Mouse (Mus musculus): ENCODE data around the gene Sart1.
"Not testable (repeated sequence)": the region's sequence is repeated elsewhere in the genome, so short reads cannot be mapped to it uniquely, and the experiment has no call there.

Gene Sart1

GRCm38 (mm10) chr19:5414534-5414957 lies 26.0 kb upstream of the Sart1 start:
- DNase-seq (ENCODE audit: low spot score): peak; percentile 36

DNA sequence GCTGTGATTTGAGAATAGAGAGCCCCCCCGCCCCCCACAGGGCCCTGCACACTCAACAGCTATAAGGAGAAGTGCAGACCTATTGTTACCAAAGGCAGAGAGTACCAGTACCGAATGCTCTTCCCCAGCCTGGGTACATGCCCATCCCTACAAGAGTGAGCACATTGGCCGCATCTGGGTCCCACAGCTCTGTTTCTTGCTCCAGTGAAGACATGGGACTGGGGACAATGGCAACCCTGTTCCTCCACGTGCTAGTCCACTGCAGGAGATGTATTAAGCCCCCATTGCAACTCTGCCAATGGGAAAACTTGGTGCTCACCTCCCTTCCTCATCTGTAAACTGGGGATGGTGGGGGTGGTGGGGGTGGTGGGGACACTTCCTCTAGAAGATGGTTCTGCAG lies 25.3 kb upstream of the Sart1 start:
- DNase-seq (ENCODE audit: low spot score): no peak

GRCm38 (mm10) chr19:5411961-5412360 lies 23.5 kb upstream of the Sart1 start:
- no peak for DNase-seq (ENCODE audit: low spot score)

GRCm38 (mm10) chr19:5410641-5411040 lies 22.1 kb upstream of the Sart1 start:
- DNase-seq (ENCODE audit: low spot score): no peak

DNA sequence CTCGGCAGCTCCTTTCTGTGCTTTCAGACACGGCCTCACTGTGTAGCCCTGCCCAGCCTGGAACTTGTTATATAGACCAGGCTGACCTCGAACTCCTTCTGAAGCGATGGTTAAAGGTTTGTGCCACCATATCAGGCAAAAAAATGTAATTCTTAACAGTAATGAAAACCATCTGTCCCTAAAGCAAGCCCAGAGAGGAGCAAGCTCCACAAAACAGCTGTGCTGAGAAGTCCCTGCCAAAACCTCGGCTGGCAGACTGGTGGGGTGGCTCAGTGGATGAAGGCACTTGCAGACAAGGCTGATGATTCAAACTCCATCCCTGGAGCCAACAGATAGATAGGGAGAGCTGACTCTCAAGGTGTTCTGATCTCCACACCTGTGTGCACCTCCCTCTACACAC lies 20.6 kb upstream of the Sart1 start:
- DNase-seq (ENCODE audit: low spot score): no peak

DNA sequence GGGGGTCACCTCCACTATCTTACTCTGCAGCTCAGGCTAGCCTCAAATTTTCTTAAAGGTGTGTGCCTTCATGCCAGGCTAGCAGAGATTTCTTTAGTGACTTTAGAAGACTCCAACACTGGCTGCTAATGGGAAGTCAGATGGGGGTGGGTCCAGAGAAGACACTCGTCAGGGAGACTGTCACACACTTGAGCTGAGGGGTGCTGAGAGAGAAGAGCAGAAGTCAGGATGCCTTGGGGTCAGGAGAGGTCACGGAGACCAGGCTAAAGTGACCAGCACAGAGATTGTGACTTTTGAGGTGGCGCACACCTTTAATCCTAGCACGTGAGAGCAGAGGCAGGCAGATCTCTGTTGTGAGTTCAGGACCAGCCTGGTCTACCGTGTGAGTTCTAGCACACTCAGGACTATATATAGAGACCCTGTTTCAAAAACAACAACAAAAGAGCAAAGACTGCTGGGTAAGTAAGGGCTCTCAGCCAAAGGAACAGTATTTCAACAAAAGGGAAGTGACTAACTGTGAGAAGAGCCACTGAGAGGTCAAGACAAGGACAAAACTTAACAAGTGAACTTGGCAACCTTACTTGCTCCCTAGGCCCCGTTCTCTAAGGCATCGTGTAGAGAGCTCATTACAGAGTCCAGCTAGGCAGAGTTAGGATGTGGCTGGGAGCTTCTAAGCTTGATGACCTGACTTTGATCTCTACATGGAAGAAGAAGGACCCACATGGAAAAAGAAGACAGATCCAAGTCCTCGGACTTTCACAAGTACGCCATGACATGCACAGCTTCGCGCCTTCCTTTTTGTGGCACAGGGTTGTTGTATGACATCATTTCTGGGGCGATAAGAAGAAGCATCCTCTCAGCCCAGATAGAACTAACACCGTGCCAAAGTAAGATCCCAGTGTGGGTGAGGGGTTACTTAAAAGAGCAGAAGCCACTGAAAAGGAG lies 19.8 kb upstream of the Sart1 start:
- no peak for DNase-seq (ENCODE audit: low spot score)

DNA sequence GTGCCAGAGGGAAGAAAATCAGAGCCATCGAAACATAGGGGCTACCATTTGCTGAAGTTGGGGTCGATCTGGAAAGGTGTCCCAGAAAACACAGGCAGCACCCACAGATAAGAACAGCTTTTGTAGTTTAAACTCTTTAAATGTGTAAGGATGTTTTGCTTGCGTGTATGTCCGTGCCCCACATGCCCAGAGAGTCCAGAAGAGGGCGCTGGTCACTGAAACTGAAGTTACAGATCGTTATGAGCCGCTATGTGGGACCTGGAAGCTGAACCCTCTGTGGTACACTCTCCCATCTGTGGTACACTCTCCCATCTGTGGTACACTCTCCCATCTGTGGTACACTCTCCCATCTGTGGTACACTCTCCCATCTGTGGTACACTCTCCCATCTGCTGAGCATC lies 18.6 kb upstream of the Sart1 start:
- DNase-seq (ENCODE audit: low spot score): peak; percentile 67

GRCm38 (mm10) chr19:5406531-5407126 lies 18.1 kb upstream of the Sart1 start:
- DNase-seq (ENCODE audit: low spot score): not testable (repeated sequence)

- DNase-seq (ENCODE audit: low spot score): no peak
Observed at GRCm38 (mm10) chr19:5405924-5406323, 17.4 kb upstream of the Sart1 start.

- DNase-seq (ENCODE audit: low spot score): no peak
Observed at GRCm38 (mm10) chr19:5402293-5402692, 13.8 kb upstream of the Sart1 start, which contains the start of gene Tsga10ip. TSS of gene Tsga10ip (minus strand) at chr19:5402526.

DNA sequence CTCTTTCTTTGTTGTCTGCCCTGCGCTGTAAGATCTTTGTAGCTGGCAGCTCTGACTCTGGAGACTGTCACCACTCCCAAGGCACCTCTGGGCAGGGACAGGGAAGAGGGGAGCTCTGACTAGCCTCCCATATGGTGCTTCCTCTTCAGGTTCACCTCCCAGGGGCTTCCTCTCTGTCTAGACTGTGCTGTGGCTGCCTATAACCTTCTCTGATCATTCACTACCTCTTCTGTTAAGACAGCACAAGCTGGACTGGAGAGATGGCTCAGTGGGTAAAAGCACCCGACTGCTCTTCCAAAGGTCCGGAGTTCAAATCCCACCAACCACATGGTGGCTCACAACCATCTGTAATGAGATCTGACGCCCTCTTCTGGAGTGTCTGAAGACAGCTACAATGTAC lies 12.6 kb upstream of the Sart1 start:
- not testable (repeated sequence) for DNase-seq (ENCODE audit: low spot score)

GRCm38 (mm10) chr19:5395371-5395770 lies 6.9 kb upstream of the Sart1 start:
- no peak for DNase-seq (ENCODE audit: low spot score)

- no peak for DNase-seq (ENCODE audit: low spot score)
Observed at GRCm38 (mm10) chr19:5394168-5394567, 5.7 kb upstream of the Sart1 start.

DNA sequence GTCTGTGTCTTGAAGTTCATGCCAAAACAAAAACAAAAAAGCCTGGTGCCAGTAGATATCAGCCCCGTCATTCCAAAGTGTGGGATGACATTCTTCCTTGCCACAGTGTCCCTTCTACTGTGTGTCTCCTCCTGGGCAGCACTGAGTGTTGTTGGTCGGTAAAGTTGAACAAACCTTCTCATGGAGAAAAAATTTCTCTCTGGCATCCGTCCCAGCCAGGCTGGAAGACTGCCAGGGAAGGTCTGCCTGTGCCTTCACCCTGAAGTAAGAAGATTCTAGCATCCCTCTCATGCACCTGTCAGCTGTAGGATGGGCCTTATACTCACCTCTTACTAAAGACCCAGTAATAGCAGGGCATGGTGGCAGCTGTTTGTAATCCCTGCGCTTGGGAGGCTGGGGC lies 4.4 kb upstream of the Sart1 start:
- peak; percentile 78 for DNase-seq (ENCODE audit: low spot score)

GRCm38 (mm10) chr19:5390416-5390815 lies 1.9 kb upstream of the Sart1 start:
- DNase-seq (ENCODE audit: low spot score): no peak

- DNase-seq (ENCODE audit: low spot score): peak; percentile 52
Observed at GRCm38 (mm10) chr19:5389647-5390046, 1.1 kb upstream of the Sart1 start.

DNA sequence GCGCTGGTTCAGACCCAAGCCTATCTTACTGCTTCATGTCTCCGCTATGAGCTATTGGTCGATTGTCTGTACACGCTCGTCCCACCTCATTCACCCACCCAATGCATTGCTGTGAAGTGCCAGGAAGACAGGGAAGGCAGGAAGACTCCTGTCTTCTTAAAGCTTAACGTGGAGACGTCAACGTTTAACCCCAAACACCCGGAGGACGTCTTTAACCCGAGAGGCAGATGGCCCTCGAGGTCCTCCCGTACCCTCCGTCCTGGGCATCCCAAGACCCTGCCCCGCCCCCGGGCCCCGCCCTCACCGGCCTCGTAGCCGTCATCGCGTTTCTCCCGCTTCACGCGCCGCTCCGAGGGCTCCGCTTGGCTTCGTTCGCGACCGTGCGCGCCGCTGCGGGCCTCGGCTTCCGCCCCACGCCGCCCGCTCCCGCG lies 477 bp downstream of the Sart1 start:
- peak; percentile 27 for DNase-seq (ENCODE audit: low spot score)

DNA sequence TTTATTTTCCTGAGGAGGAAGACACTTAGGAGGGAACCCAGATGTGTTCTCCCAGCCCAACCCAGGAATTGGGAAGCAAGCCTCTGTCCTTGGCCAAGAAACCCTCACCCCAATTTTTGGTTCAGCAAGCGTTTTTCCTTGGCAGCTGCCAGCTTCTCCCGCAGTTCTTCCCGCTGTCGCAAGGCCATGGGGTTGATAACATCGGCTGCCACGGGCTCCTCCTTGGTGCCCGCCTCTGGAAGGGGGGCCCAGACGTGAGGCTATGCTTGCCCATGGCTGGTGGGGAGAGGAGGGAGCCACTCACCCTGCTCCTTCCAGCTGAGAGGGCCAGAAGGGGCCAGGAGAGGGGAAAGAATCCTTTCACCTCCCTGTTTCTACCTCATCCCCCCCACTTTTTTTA lies 3.8 kb downstream of the Sart1 start:
- no peak for DNase-seq (ENCODE audit: low spot score)

DNA sequence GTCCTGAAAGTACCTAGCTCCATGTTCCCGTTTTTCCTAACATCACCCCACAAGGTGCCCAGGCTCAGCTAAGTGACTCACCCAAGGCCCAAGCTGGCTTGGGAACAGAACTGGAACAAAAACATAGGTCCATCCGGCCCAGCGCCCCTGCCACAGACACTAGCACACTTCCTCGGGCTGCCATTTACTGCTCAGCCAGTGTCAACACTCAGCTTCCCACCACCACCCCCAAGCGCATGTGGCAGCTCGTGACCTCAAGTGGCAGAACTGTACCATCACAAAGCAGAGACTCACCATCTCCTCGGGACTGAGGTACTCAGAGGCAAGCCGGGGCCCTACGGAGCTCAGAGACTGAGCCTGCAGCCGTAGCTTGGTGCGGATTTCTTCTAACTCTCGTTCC lies 5.2 kb downstream of the Sart1 start:
- DNase-seq (ENCODE audit: low spot score): no peak

DNA sequence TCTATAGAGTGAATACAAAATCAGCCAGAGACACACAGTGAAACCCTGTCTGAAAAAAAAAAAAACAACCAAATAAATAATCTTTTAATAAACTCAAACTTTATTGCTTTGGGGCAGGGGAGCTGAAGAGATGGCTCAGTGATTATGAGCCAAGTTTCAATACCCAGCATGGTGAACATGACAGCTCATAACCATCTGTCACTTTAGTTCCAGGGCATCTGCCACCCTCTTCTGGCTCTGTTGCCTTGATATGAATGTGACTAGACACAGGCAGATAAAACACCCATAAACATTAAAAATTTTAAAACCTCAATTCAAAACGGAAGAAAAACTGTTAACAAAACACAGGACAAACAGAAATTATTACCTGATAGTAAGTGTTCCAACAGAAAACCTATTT lies 11.1 kb downstream of the Sart1 start:
- DNase-seq (ENCODE audit: low spot score): no peak

- no peak for DNase-seq (ENCODE audit: low spot score)
Observed at GRCm38 (mm10) chr19:5374748-5375147, 13.8 kb downstream of the Sart1 start.

- no peak for DNase-seq (ENCODE audit: low spot score)
Observed at GRCm38 (mm10) chr19:5374177-5374576, 14.3 kb downstream of the Sart1 start.

GRCm38 (mm10) chr19:5372724-5373123 lies 15.8 kb downstream of the Sart1 start:
- DNase-seq (ENCODE audit: low spot score): no peak
